Mouse (Mus musculus): Measurements from ENCODE around the gene Asb6.

Asb6 gene

GRCm38 (mm10) chr2:30830283-30830795, at the start of gene Asb6:
Gene Asb6 (minus strand): TSS chr2:30830333.
- ATAC-seq (ENCODE audit: insufficient number of reproducible peaks, low FRiP score, low TSS enrichment) = no peak

- no peak for ATAC-seq (ENCODE audit: insufficient number of reproducible peaks, low FRiP score, low TSS enrichment)
Measured at GRCm38 (mm10) chr2:30879481-30879880, 49.3 kb upstream of the Asb6 start.

GRCm38 (mm10) chr2:30875621-30876432, 45.7 kb upstream of the Asb6 start:
- ATAC-seq (ENCODE audit: insufficient number of reproducible peaks, low FRiP score, low TSS enrichment) = no peak

- ATAC-seq (ENCODE audit: insufficient number of reproducible peaks, low FRiP score, low TSS enrichment) = no peak
Measured at GRCm38 (mm10) chr2:30875096-30875495, 45.0 kb upstream of the Asb6 start.

GRCm38 (mm10) chr2:30874445-30874844, 44.3 kb upstream of the Asb6 start:
- ATAC-seq (ENCODE audit: insufficient number of reproducible peaks, low FRiP score, low TSS enrichment) = no peak

GRCm38 (mm10) chr2:30872669-30873068, 42.5 kb upstream of the Asb6 start:
- ATAC-seq (ENCODE audit: insufficient number of reproducible peaks, low FRiP score, low TSS enrichment) = no peak

GRCm38 (mm10) chr2:30870863-30871262, 40.7 kb upstream of the Asb6 start:
- ATAC-seq (ENCODE audit: insufficient number of reproducible peaks, low FRiP score, low TSS enrichment) = no peak

- no peak for ATAC-seq (ENCODE audit: insufficient number of reproducible peaks, low FRiP score, low TSS enrichment)
Measured at GRCm38 (mm10) chr2:30865426-30865825, 35.3 kb upstream of the Asb6 start.

- no peak for ATAC-seq (ENCODE audit: insufficient number of reproducible peaks, low FRiP score, low TSS enrichment)
Measured at GRCm38 (mm10) chr2:30864968-30865381, 34.8 kb upstream of the Asb6 start.

GRCm38 (mm10) chr2:30863574-30863973, 33.4 kb upstream of the Asb6 start:
- ATAC-seq (ENCODE audit: insufficient number of reproducible peaks, low FRiP score, low TSS enrichment) = no peak

- no peak for ATAC-seq (ENCODE audit: insufficient number of reproducible peaks, low FRiP score, low TSS enrichment)
Measured at GRCm38 (mm10) chr2:30862081-30862480, 31.9 kb upstream of the Asb6 start.

GRCm38 (mm10) chr2:30859782-30860181, 29.6 kb upstream of the Asb6 start:
- no peak for ATAC-seq (ENCODE audit: insufficient number of reproducible peaks, low FRiP score, low TSS enrichment)

GRCm38 (mm10) chr2:30857076-30857475, 26.9 kb upstream of the Asb6 start:
- no peak for ATAC-seq (ENCODE audit: insufficient number of reproducible peaks, low FRiP score, low TSS enrichment)

- ATAC-seq (ENCODE audit: insufficient number of reproducible peaks, low FRiP score, low TSS enrichment) = no peak
Measured at GRCm38 (mm10) chr2:30852771-30853313, 22.7 kb upstream of the Asb6 start.

GRCm38 (mm10) chr2:30850581-30850980, 20.4 kb upstream of the Asb6 start:
- ATAC-seq (ENCODE audit: insufficient number of reproducible peaks, low FRiP score, low TSS enrichment) = no peak

GRCm38 (mm10) chr2:30848184-30848583, 18.1 kb upstream of the Asb6 start:
- ATAC-seq (ENCODE audit: insufficient number of reproducible peaks, low FRiP score, low TSS enrichment) = no peak

- ATAC-seq (ENCODE audit: insufficient number of reproducible peaks, low FRiP score, low TSS enrichment) = no peak
Measured at GRCm38 (mm10) chr2:30846723-30847122, 16.6 kb upstream of the Asb6 start.

- no peak for ATAC-seq (ENCODE audit: insufficient number of reproducible peaks, low FRiP score, low TSS enrichment)
Measured at GRCm38 (mm10) chr2:30846236-30846635, 16.1 kb upstream of the Asb6 start.

GRCm38 (mm10) chr2:30845152-30846070, 15.3 kb upstream of the Asb6 start:
- ATAC-seq (ENCODE audit: insufficient number of reproducible peaks, low FRiP score, low TSS enrichment) = no peak

GRCm38 (mm10) chr2:30842615-30843014, 12.5 kb upstream of the Asb6 start:
- no peak for ATAC-seq (ENCODE audit: insufficient number of reproducible peaks, low FRiP score, low TSS enrichment)

All from cerebellum, adult (tissue).